Mouse (Mus musculus): ENCODE measurements around the gene Bhlha15. TPM values are rescaled to one million over a fixed set of nuclear protein-coding genes. Genes with fewer than 3 reads are reported as not detected.

The Bhlha15 gene
- polyA plus RNA-seq, 1 experiment from 2014 or later = 0.79 TPM

DNA sequence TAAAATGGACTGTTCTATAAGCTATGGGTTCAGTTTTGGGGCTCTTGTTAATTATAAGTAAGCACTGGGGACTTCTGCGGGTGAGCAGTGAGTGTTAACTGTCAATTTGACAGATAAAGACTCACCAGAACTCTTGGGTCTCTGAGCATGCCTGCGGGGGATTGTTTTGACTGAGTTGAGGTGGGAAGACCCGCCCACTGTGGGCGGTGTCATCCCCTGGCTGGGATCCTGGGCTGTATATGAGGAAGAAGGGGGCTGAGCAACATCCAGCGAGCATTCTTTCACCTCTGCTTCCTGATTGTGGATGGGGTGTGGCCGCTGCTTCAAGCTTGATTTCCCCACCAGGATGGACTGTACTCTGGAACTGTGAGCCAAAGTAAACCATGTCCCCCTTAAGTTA is 44.1 kb downstream of the Bhlha15 start:
- no peak overlapping the region for H3K27ac ChIP-seq (replicated peaks)
- H3K4me2 ChIP-seq (replicated peaks) = no peak overlapping the region
- no peaks in the 10 kb centered on the region for H3K4me1 ChIP-seq
- H3K36me3 ChIP-seq = no peaks in the 10 kb centered on the region
- no peak for ATAC-seq (ENCODE audit: insufficient number of reproducible peaks, low FRiP score, low TSS enrichment, low read depth)
- WGBS = 73% methylated on average over 6 of the region's 6 CpGs
- no peak overlapping the region for H3K4me3 ChIP-seq (replicated peaks)
- H3K9ac ChIP-seq = no peak overlapping the region
- no peaks in the 10 kb centered on the region for H3K27me3 ChIP-seq
- no peaks in the 10 kb centered on the region for H3K9me3 ChIP-seq (replicated peaks)

DNA sequence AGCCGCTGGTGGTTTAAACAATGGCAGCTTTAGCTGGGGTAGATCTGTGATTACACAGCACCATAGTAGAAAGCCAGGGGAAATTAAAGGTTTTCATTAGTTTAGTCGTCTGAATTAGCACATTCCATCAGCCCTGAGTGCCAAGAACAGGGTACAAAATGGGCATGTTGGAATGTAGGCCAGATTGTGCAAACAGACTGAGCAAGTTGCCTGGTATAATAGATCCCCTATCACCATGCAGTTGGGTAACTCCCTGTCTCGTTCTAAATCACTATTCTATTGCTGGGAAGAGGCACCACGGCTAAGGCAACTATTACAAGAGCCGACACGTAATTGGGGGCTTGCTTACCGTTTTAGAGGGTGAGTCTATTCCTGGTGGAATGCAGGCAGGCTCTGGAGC is 44.6 kb downstream of the Bhlha15 start:
- no peaks in the 10 kb centered on the region for H3K9me3 ChIP-seq (replicated peaks)
- H3K4me2 ChIP-seq (replicated peaks) = no peak overlapping the region
- H3K27ac ChIP-seq (replicated peaks) = no peak overlapping the region
- no peak overlapping the region for H3K4me3 ChIP-seq (replicated peaks)
- ATAC-seq (ENCODE audit: insufficient number of reproducible peaks, low FRiP score, low TSS enrichment, low read depth) = no peak
- whole genome bisulfite sequencing = 71% methylated on average over 7 of the region's 7 CpGs
- H3K36me3 ChIP-seq = no peaks in the 10 kb centered on the region
- no peaks in the 10 kb centered on the region for H3K27me3 ChIP-seq
- H3K4me1 ChIP-seq = no peaks in the 10 kb centered on the region
- H3K9ac ChIP-seq = no peak overlapping the region

DNA sequence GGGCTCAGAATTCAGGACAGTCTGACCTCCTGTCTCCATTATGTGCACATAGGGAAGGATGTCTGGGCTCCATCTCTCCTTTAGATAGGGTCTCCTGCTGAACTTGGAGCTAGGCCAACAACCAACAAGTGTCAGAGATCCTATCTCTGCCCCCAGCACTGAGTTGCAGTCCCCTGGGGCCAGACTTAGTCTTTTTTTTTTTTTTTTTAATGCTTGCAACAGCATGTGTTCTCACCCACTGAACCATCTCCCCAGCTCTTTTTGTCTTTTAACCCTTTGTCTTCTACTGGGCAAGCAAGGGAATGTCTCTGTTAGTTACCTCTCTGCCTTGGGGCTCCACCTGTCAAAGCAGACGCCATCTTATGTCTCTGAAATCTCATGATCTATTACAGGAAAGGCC is 48.9 kb downstream of the Bhlha15 start:
- Histone ChIP-seq H3K9ac (no peak overlapping the region), H3K4me3 (replicated peaks) (no peak overlapping the region), H3K4me2 (replicated peaks) (no peak overlapping the region), H3K9me3 (replicated peaks) (no peaks in the 10 kb centered on the region), H3K27ac (replicated peaks) (no peak overlapping the region), H3K27me3 (no peaks in the 10 kb centered on the region), H3K4me1 (no peaks in the 10 kb centered on the region), H3K36me3 (no peaks in the 10 kb centered on the region)
- no peak for ATAC-seq (ENCODE audit: insufficient number of reproducible peaks, low FRiP score, low TSS enrichment, low read depth)
- 58% methylated on average over 1 of the region's 1 CpGs for WGBS

Other genes starting within 250 kb of the Bhlha15 start
- gene Ccz1, start 175.4 kb upstream of the Bhlha15 start, polyA plus RNA-seq (2015; fragmentation: Nextera tagmentation; extraction: Ambion mirVana) = 65.2 and 73.1 TPM in 2 replicates
- gene Ocm, start 163.6 kb upstream of the Bhlha15 start, polyA plus RNA-seq (2015; fragmentation: Nextera tagmentation; extraction: Ambion mirVana) = 1.5 and 2.2 TPM in 2 replicates
- gene Lmtk2, start 89.8 kb upstream of the Bhlha15 start, polyA plus RNA-seq (2015; fragmentation: Nextera tagmentation; extraction: Ambion mirVana) = 4.5 TPM in 2 replicates
- gene Tecpr1, start 33.3 kb downstream of the Bhlha15 start, polyA plus RNA-seq (2015; fragmentation: Nextera tagmentation; extraction: Ambion mirVana) = 25.9 and 26.1 TPM in 2 replicates
- 112 and 118 TPM in 2 replicates for gene Bri3, start 54.2 kb downstream of the Bhlha15 start, polyA plus RNA-seq (2015; fragmentation: Nextera tagmentation; extraction: Ambion mirVana)
- 11.3 and 11.7 TPM in 2 replicates for gene Baiap2l1, start 167.8 kb downstream of the Bhlha15 start, polyA plus RNA-seq (2015; fragmentation: Nextera tagmentation; extraction: Ambion mirVana)